Comparison of ENCODE assay signal across 22 mouse cellular contexts in the genomic region with DNA sequence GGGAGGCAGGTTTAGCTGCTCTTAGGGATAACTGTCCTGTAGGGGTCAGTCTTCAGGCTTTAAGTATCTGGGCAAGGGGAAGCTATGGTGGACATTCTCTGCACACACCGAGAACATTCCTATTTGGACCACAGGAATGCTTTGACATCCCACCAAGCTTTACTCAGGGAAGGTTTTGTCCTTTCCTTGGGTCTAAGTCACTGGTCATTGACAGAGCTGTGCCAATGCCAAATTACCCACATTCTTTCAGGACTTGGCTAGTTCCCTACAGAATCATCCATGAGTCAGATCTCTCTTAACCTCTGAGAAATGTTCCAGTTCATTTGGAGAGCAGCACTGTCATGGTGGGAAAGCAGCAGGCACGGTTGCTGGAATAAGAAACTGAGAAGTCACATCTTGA. TPM values are rescaled to one million over a fixed set of nuclear protein-coding genes. Genes with fewer than 3 reads are reported as not detected.
A peak's percentile ranks its signal among the peaks of the same experiment; 100 is the strongest.
DNase-seq lines count a peak whose midpoint lies in the region.
"Had no signal": no experiment of that assay in that cellular context is flagged by ENCODE, and none has a peak within 500 bp of the region (broad histone marks: within the 10 kb centered on the region; RNA-seq: fewer than 3 reads in every experiment).

No protein-coding gene starts in this region.

- peak; percentile 99 for DNase-seq in 3T3-L1 (ENCODE audit: low read depth, low spot score)
- DNase-seq in Muller cell, postnatal 12 days (ENCODE audit: inconsistent ontology term): peak; percentile 96
- DNase-seq in adrenal gland, adult 8-10 months: peak; percentile 25
- DNase-seq in fibroblast of lung, adult 2 months (ENCODE audit: low read depth): peak; percentile 83
- DNase-seq in spleen, adult 18-20 months: no peak
- DNase-seq in spleen, postnatal 36 days (ENCODE audit: low spot score in 2 of 2): no peak
- DNase-seq: cerebellum, adult 18-20 months; cerebellum, postnatal 10 days; forebrain, postnatal 0 days; gastrocnemius, postnatal 10 days; kidney, adult 18-20 months; kidney, postnatal 25 days; liver, embryonic 13.5 days; lung, adult 18-20 months; lung, postnatal 14 days; right cerebral cortex, postnatal 4 days had no signal

RNA-seq across cellular contexts. Expression of gene Vmn1r40, which starts 0.7 kb away (rescaled TPM):
- total RNA-seq in adrenal gland, adult 8-10 months (2022): not detected
- total RNA-seq: common myeloid progenitor, adult 5-6 weeks; forebrain, postnatal 0 days; gastrocnemius, postnatal 10 days; heart, postnatal 25 days; layer of hippocampus, adult 8-10 months; layer of hippocampus, postnatal 25 days; left cerebral cortex, adult 8-10 months; MEL had no signal

RNA-seq across cellular contexts. Expression of gene Vmn1r41, which starts 33.9 kb away (rescaled TPM):
- not detected for total RNA-seq in adrenal gland, adult 8-10 months (2022)
- total RNA-seq: common myeloid progenitor, adult 5-6 weeks; forebrain, postnatal 0 days; gastrocnemius, postnatal 10 days; heart, postnatal 25 days; layer of hippocampus, adult 8-10 months; layer of hippocampus, postnatal 25 days; left cerebral cortex, adult 8-10 months; MEL had no signal

Comparison
In these comparisons a context has a peak if more than half of its experiments do, and no peak if none do; other contexts are left out.
1. DNase-seq: peak in 3T3-L1 (single experiment), Muller cell, postnatal 12 days (single experiment), adrenal gland, adult 8-10 months (single experiment) and fibroblast of lung, adult 2 months (single experiment); none in spleen, adult 18-20 months (0 of 2) and spleen, postnatal 36 days (0 of 2).